Mouse (Mus musculus): Measurements from ENCODE around the gene Reep6.

Reep6 gene

DNA sequence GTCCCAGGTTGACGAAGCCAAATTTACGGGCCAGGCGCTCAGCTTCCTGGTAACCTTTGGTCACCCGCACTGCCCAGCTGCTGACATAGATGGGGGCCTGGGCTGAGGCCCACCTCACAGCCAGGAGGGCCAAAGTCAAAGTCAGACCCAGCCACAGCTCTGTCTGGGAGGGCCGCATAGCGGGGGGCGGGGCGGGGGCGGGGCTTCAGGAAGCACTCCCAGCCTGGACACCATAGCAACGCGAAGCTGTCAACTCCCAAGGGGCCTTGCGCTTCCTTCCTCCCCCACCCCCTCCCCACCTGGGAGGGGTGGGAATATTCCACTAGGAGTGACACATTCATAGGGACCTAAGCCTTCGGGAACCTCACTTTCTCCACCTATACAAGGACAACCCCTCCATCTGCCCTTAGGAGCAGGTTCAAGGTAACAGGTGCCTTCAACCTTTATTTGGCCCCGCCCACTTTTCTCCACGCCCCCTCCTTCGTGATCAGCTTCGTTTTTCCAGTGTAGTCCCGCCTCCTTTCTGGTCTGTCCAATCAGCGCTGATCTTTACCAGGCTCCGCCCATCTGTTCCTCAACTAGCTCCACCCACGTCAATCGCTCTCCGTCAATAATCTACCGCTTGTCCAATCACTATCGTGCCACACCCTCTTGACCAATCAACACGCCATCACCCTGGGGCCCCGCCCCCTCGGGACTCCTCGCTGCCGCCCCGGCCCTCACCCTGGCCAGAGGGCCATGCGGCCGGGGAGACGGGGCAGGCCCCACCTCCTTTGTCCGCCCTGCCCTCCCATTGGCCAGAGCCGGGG, at the start of gene Reep6, which contains the start of gene Pcsk4:
Reep6 (plus strand) TSS at position 681 of the 809 bp plus-strand sequence.
Pcsk4 (minus strand) TSS at position 226 of the 809 bp plus-strand sequence.
- DNase-seq (ENCODE audit: low spot score) = peak; percentile 96

- no peak for DNase-seq (ENCODE audit: low spot score)
These were observed 48.4 kb upstream of the Reep6 start for GRCm38 (mm10) chr10:80281304-80281703.

DNA sequence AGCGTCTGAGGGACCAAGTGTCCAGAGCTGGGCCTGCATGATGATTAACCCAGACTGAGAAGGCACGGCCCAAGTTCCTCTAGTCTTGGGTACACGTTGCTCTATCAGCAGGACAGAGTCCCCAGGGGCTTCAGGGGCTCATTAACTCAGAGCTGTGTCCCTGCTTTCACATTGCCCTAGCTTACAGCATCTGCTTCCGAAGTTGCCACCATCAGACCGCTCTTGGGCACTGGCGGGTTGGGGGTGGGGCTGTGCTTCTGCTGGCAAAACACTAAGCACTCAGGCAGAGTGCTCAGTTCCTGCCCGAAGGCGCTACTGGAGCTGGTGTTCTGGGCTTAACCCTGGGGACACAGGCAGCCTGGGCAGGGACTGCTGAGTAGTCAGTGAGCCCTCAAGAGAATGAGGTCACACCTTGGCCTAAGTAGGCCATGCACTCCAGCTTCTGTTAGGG, 47.8 kb upstream of the Reep6 start:
- DNase-seq (ENCODE audit: low spot score) = no peak

DNA sequence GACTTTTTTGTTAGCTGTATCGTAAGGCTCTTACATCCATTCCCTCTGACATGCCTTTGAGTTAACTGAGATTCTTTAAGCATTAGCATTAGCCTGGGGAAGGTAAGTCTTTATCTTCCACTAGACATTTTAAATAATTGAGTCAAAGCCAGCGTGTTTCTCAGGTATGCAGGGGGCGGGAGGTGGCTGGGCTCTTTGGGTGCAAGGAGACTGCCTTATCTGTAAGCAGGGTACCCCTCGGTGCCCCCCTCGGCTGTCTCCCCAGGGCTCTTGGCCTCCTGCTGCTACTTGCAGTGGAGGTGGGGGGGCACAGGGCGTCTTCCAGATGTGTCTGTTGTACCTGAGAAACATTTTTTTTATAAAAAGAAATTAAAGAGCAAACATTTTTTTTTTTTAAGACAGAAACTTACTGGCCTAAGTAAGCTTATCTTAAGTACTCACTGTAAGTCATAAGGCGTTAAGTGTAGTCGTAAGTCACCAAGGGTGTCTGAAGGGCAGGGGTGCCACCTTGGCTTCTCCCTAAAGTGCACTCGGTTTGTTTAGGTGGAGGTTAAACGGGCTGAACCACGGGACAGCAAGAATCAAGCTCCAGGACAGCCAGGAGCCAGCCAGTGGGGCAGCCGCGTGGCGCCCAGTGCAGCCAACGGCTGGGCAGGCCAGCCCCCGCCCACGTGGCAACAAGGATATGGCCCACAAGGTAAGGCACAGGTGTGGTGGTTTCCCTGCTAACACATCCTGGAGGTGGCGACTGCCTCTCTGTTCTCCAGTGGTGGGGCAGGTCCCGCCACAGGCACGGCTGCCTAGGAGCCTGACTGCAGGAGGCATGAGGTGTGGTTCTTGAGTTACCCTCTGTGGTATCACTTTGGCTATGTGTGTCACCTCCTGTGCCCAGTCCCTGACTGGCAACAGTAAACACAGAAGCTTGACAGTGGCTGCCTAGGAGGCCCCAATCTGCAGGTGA, 47.0 kb upstream of the Reep6 start:
- no peak for DNase-seq (ENCODE audit: low spot score)

GRCm38 (mm10) chr10:80285222-80286070, 44.3 kb upstream of the Reep6 start:
- DNase-seq (ENCODE audit: low spot score) = no peak

GRCm38 (mm10) chr10:80288097-80288496, 41.7 kb upstream of the Reep6 start:
- DNase-seq (ENCODE audit: low spot score) = no peak

DNA sequence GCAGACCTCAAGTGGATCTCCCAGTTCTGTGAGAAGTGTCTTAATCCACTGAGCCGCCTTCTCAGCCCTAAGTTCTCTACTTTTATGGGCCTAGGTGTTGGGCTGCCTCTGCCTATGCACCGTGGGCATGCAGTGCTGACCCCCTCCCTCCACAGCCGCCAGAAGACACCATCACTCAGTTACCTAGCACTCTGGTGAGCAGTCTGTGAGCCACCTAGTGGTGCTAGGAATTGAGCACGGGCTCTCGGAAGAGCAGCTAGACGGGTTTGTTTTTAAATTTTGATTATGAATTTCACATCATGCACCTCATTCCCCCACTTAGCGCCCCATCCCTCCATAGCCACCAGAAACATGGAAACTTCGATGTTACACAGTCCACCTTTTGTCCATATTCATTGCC, 41.1 kb upstream of the Reep6 start:
- no peak for DNase-seq (ENCODE audit: low spot score)

- DNase-seq (ENCODE audit: low spot score) = peak; percentile 98
These were observed 37.3 kb upstream of the Reep6 start, which contains the start of gene Rps15 for GRCm38 (mm10) chr10:80292251-80293146. Gene Rps15, plus strand, starts transcription at chr10:80292453.

DNA sequence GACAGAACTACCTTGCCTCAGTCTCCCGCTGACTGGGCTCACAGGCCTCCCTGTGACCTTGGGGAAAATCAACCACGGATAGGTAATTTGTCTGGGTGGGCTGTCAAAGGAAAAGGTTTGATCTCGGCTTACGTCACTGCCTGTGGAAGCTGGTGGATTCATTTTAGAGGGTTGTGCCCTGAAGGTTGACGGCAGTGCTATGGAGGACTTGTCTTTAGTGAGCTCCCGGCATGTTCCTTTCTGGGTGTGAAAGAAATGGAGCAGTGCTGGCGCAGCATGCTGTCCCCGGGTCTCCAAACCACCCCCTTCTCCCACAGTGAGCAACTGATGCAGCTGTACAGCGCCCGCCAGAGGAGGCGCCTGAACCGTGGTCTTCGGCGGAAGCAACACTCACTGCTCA, 36.4 kb upstream of the Reep6 start:
- no peak for DNase-seq (ENCODE audit: low spot score)

DNA sequence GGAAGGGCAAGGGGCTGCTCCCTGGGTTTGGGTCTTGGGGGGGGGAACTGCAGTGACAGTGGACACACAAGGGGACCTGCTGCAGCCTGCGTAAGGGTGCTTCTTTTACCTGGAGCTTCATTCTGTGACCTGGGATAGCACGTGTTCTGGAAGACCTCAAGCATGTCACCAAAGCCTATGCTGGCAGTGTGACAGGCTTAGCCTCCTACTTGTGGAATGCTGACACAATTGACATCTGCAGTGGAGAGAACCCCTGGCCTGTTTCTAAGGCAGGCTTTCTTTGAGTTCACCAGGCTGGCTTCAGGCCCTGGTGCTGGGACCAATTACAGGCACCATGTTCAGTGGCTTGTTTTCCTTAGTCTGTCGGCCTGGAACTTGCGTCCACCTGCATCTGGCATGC, 35.4 kb upstream of the Reep6 start:
- DNase-seq (ENCODE audit: low spot score) = no peak

GRCm38 (mm10) chr10:80294788-80295303, 34.9 kb upstream of the Reep6 start:
- DNase-seq (ENCODE audit: low spot score) = no peak

DNA sequence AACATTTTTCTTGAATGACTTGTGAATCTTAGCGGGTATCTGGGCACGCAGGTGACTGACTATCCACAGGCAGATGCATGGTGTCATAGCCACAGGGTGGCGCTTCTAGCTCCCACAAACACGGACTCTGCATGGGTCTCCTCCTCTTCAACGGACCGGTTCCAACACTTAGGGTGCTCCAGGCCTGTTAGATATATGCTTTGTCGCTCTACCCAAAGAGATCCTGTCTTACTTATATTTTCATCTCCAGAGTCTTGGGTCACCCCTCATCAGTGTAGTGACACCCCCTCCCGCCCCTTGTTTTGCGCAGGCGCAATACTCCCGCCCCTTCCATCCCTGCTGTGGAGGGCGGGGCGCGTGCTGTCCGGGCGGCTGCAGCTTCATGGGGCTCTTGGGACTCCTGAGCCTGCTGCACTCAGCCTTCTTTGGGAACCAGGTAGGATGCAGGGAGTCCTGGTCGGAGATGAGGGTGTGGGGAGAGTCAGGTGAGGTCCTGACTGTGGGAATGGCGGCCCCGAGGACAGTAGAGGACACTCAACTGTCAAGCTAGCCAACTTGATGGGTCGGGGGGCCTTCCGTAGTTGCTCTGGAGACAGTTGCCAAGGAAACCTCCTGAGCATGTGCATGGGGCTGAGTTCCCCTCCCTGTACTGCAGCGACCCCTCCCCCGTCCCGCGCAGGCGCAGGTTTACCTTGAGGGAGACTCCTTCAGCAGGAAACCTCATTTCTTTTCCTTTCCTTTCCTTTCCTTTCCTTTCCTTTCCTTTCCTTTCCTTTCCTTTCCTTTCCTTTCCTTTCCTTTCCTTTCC, 33.9 kb upstream of the Reep6 start, which contains the start of gene Apc2:
Apc2 (plus strand) TSS at position 360 of the 808 bp plus-strand sequence.
- DNase-seq (ENCODE audit: low spot score) = peak; percentile 83

- DNase-seq (ENCODE audit: low spot score) = no peak
These were observed 32.9 kb upstream of the Reep6 start for GRCm38 (mm10) chr10:80296824-80297223.

DNA sequence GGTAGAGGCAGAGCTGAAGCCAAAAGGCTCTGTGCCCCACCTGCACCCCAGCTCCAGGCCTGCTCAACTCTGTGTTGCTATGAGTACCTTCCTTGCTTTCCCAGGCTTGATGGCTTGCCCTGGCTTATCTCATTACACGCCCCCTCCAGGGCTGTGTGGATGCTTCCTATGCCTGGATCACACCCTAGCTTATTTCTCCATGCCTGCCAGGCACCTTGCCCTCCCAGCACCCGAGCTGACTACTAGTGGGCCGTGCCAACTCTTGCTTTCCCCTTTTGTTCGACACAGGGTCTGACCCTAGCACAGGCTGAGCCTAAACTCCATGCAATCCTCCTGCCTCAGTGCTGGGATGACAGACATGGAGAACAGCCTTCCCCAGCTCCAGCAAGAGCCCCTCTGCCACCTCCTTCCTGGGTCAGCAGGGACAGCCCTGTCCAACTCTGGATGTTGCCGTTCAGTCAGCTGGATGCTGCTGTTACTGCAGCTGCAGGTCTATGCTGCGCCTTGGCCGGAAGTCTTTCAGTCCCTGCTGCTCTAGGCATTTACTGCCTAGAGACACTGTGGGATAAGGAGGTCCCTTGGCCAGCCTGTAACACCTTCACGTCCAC, 32.1 kb upstream of the Reep6 start:
- DNase-seq (ENCODE audit: low spot score) = no peak

- DNase-seq (ENCODE audit: low spot score) = peak; percentile 93
These were observed 31.0 kb upstream of the Reep6 start for GRCm38 (mm10) chr10:80298571-80299281.

- DNase-seq (ENCODE audit: low spot score) = no peak
These were observed 30.5 kb upstream of the Reep6 start for GRCm38 (mm10) chr10:80299301-80299700.

DNA sequence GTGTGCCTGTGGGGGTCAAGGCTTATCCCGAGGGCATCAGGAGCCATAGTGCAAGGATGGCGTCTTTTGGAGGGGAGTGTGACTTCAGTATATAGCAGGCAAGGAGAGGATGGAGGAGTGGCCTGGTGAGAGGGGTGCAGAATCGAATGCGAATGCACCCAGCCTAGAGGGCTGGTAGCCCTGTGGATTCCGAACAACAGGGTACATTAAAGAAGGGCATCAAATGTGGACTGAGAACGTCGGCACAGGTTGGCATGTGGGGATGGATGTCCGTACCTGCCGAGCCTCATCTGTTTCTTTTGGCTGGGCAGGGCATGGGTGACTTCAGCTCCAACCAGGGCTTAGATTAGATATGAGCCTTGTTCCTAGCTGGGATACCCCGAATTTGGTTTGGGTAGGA, 29.9 kb upstream of the Reep6 start:
- DNase-seq (ENCODE audit: low spot score) = no peak

GRCm38 (mm10) chr10:80300672-80301181, 29.0 kb upstream of the Reep6 start:
- peak; percentile 65 for DNase-seq (ENCODE audit: low spot score)
